9 mouse cellular contexts compared by ENCODE assay signal in the genomic region with DNA sequence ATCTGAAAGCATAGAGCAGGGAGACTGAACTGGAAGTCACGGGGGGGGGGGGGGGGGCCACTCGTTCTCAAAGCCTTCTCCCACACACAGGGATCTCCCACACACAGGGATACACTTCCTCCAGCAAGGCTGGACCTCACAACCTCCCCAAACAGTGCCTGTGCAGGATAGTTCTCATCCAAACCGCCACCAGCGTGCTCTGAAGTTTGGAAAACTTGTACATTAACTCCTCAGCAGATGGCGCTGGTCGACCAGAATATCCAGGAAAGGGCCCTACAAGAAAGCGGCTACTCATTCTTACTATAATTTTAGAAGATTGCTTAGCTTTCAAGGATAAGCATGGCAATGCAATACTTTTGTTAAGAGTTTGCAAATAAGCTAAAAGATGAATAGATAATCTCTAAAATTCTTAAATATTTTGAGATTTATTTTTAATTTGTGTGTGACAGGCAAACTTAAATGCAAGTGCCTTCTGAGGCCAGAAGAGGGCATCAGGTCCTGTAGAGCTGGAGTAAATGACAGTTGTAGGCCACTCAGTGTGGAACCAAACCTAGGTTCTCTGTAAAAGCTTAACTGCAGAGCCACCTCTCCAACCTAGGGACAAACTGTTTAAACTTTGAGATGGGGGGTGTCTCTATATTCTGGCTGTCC. TPM values are rescaled to one million over a fixed set of nuclear protein-coding genes. Genes with fewer than 3 reads are reported as not detected.
DNase-seq lines count a peak whose midpoint lies in the region; ATAC-seq and TF ChIP-seq lines count a peak whose summit lies in the region.
"Had no signal": no experiment of that assay in that cellular context is flagged by ENCODE, and none has a peak within 500 bp of the region (broad histone marks: within the 10 kb centered on the region; RNA-seq: fewer than 3 reads in every experiment).

No protein-coding gene starts in this region.

- no peak overlapping the region for H3ac ChIP-seq in C2C12 (ENCODE audit: control insufficient read depth, insufficient read length, low read depth)

- peak; percentile 25 for TF ChIP-seq CTCF in C2C12 (IDR thresholded peaks at IDR 0.05; ENCODE audit: control insufficient read depth, insufficient read depth, insufficient read length)

- no peak overlapping the region for H3K4me3 ChIP-seq in C2C12 (ENCODE audit: insufficient read depth, poor library complexity, severe bottlenecking)

- peak; percentile 43 for ATAC-seq in cerebellum, adult (ENCODE audit: insufficient number of reproducible peaks, low FRiP score, low TSS enrichment)

- peaks cover 10% of the 10 kb centered on the region for H3K79me2 ChIP-seq in C2C12 (ENCODE audit: control insufficient read depth, insufficient read depth)

- H3K36me3 ChIP-seq in C2C12 (ENCODE audit: control insufficient read depth, insufficient read depth) = peaks cover 43% of the 10 kb centered on the region

- DNase-seq in cerebellum, adult 11-12 months = no peak
- DNase-seq in c-Kit-positive CD71-negative TER-119-negative erythroid progenitor cells, embryonic 14.5 days (ENCODE audit: low read depth) = peak; percentile 49
- DNase-seq in forelimb bud, embryonic 11.5 days (ENCODE audit: low read depth, low spot score) = peak; percentile 79
- peak; percentile 63 to 74 for DNase-seq in kidney, postnatal 25 days
- peak; percentile 73 for DNase-seq in lung, postnatal 10 days
- peak; percentile 77 for DNase-seq in right cerebral cortex, postnatal 4 days

- H3K79me3 ChIP-seq in C2C12 (ENCODE audit: low read depth) = peaks cover 3% of the 10 kb centered on the region

- no peaks in the 10 kb centered on the region for H3K27me3 ChIP-seq in C2C12 (ENCODE audit: control insufficient read depth, insufficient read depth, insufficient read length)

TF ChIP-seq in C2C12, 6 proteins besides CTCF, POLR2A, EP300 and RAD21:
- TF ChIP-seq CEBPB (IDR thresholded peaks at IDR 0.05; ENCODE audit: low read depth) = no peak
- TF ChIP-seq MAX (IDR thresholded peaks at IDR 0.05) = no peak
- no peak for TF ChIP-seq FOSL1 (IDR thresholded peaks at IDR 0.05; ENCODE audit: insufficient read depth, low read length, poor library complexity, severe bottlenecking)

RNA-seq across cellular contexts. Expression of a gene that starts 23.5 kb away (rescaled TPM):
- polyA plus RNA-seq in C2C12 (2012; fragmentation: generic; extraction: Trizol) = not detected
- polyA plus RNA-seq: large intestine, adult 2 months had no signal

RNA-seq across cellular contexts. Expression of a gene that starts 24.2 kb away (rescaled TPM):
- 42.9 TPM for polyA plus RNA-seq in C2C12 (2012; fragmentation: generic; extraction: Trizol)
